ENCODE assay signal across 9 mouse cellular contexts in the genomic region with DNA sequence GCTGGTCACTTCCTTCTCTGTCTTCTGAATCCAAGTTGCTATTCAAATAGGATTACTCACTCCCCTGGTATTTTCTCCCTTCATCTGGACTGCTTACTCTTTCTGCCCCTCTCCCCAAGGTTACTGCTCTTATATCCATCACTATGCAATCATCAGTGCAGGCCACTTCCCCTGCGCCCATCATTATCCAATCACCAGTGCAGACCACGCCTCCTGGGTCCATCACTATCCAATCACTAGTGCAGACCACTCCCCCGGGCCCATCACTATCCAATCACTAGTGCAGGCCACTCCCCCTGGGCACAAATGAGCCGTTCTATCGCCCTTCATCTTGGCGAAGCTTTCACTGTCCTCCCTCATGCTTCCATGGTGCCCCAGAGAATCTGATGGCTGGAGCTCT.
DNase-seq lines count a peak whose midpoint lies in the region; ATAC-seq and TF ChIP-seq lines count a peak whose summit lies in the region.
"Had no signal": no experiment of that assay in that cellular context is flagged by ENCODE, and none has a peak within 500 bp of the region (broad histone marks: within the 10 kb centered on the region; RNA-seq: fewer than 3 reads in every experiment).

No protein-coding gene starts in this region.

- no peaks in the 10 kb centered on the region for H3K36me3 ChIP-seq in heart, postnatal 0 days (replicated peaks; ENCODE audit: control insufficient read depth, insufficient read depth, low read length)
- no peaks in the 10 kb centered on the region for H3K36me3 ChIP-seq in heart, embryonic 11.5 days (ENCODE audit: control insufficient read depth, insufficient read depth, low read length)
- no peaks in the 10 kb centered on the region for H3K36me3 ChIP-seq in neural tube, embryonic 13.5 days
- no peaks in the 10 kb centered on the region for H3K36me3 ChIP-seq in neural tube, embryonic 15.5 days
- H3K36me3 ChIP-seq in forebrain, embryonic 16.5 days (ENCODE audit: control insufficient read depth, insufficient read depth), result no peaks in the 10 kb centered on the region

- no peaks in the 10 kb centered on the region for H3K4me1 ChIP-seq in heart, postnatal 0 days (ENCODE audit: control insufficient read depth, insufficient read depth)
- H3K4me1 ChIP-seq in heart, embryonic 11.5 days (ENCODE audit: control insufficient read depth, insufficient read depth, low read length), result no peaks in the 10 kb centered on the region
- peaks cover 3% of the 10 kb centered on the region for H3K4me1 ChIP-seq in neural tube, embryonic 13.5 days (replicated peaks)
- H3K4me1 ChIP-seq in neural tube, embryonic 15.5 days, result peaks cover 4% of the 10 kb centered on the region; the same call in 1 of the 2 replicates
- H3K4me1 ChIP-seq in forebrain, embryonic 16.5 days (replicated peaks; ENCODE audit: control insufficient read depth, insufficient read depth, low read length), result no peaks in the 10 kb centered on the region

- ATAC-seq in heart, postnatal 0 days (ENCODE audit: insufficient read depth, low read depth), result peak; percentile 33; the same call in 1 of the 2 replicates
- no peak for ATAC-seq in heart, embryonic 11.5 days (replicated peaks; ENCODE audit: insufficient number of reproducible peaks, low FRiP score, low TSS enrichment)
- ATAC-seq in neural tube, embryonic 13.5 days (ENCODE audit: low read depth), result peak; percentile 23; the same call in 1 of the 2 replicates
- no peak for ATAC-seq in neural tube, embryonic 15.5 days (ENCODE audit: low FRiP score)
- peak; percentile 51 for ATAC-seq in forebrain, embryonic 16.5 days

- no peak overlapping the region for H3K27ac ChIP-seq in heart, postnatal 0 days (ENCODE audit: low read depth)
- no peak overlapping the region for H3K27ac ChIP-seq in heart, embryonic 11.5 days (ENCODE audit: low read depth, low read length)
- H3K27ac ChIP-seq in neural tube, embryonic 13.5 days (replicated peaks), result 0 out of 2 replicates have a peak overlapping the region, but pooled peaks have one; percentile 18
- H3K27ac ChIP-seq in neural tube, embryonic 15.5 days (replicated peaks), result no peak overlapping the region
- no peak overlapping the region for H3K27ac ChIP-seq in forebrain, embryonic 16.5 days (ENCODE audit: low read length)

- no peaks in the 10 kb centered on the region for H3K9me3 ChIP-seq in heart, postnatal 0 days (replicated peaks; ENCODE audit: control insufficient read depth, low read length)
- H3K9me3 ChIP-seq in heart, embryonic 11.5 days (replicated peaks; ENCODE audit: control insufficient read depth, low read length), result no peaks in the 10 kb centered on the region
- H3K9me3 ChIP-seq in neural tube, embryonic 13.5 days, result no peaks in the 10 kb centered on the region
- no peaks in the 10 kb centered on the region for H3K9me3 ChIP-seq in neural tube, embryonic 15.5 days (replicated peaks)
- no peaks in the 10 kb centered on the region for H3K9me3 ChIP-seq in forebrain, embryonic 16.5 days (ENCODE audit: control insufficient read depth, low read length)

- no peak overlapping the region for H3K9ac ChIP-seq in heart, postnatal 0 days (replicated peaks; ENCODE audit: low read depth, low read length)
- no peak overlapping the region for H3K9ac ChIP-seq in heart, embryonic 11.5 days (ENCODE audit: low read depth, low read length)
- H3K9ac ChIP-seq in neural tube, embryonic 13.5 days, result no peak overlapping the region
- no peak overlapping the region for H3K9ac ChIP-seq in neural tube, embryonic 15.5 days (replicated peaks)
- H3K9ac ChIP-seq in forebrain, embryonic 16.5 days (replicated peaks; ENCODE audit: low read depth, low read length), result no peak overlapping the region

- no peak overlapping the region for H3K4me3 ChIP-seq in heart, postnatal 0 days (ENCODE audit: low read depth, low read length)
- no peak overlapping the region for H3K4me3 ChIP-seq in heart, embryonic 11.5 days (ENCODE audit: low read depth, low read length)
- H3K4me3 ChIP-seq in neural tube, embryonic 13.5 days, result no peak overlapping the region
- H3K4me3 ChIP-seq in neural tube, embryonic 15.5 days (replicated peaks), result no peak overlapping the region
- H3K4me3 ChIP-seq in forebrain, embryonic 16.5 days (replicated peaks; ENCODE audit: low read length), result no peak overlapping the region

- 80% methylated on average over 6 of the region's 6 CpGs for WGBS in heart, postnatal 0 days
- whole genome bisulfite sequencing in heart, embryonic 11.5 days (ENCODE audit: insufficient replicate concordance), result 78% methylated on average over 6 of the region's 6 CpGs
- WGBS in neural tube, embryonic 13.5 days, result 92% methylated on average over 6 of the region's 6 CpGs
- 89% methylated on average over 6 of the region's 6 CpGs for WGBS in neural tube, embryonic 15.5 days
- WGBS in forebrain, embryonic 16.5 days, result 87% methylated on average over 6 of the region's 6 CpGs

- 0 out of 2 replicates have a peak, but pooled peaks cover 6% of the 10 kb centered on the region for H3K27me3 ChIP-seq in heart, postnatal 0 days (ENCODE audit: control insufficient read depth, insufficient read depth, low read length)
- no peaks in the 10 kb centered on the region for H3K27me3 ChIP-seq in heart, embryonic 11.5 days (ENCODE audit: control insufficient read depth, insufficient read depth, low read length)
- H3K27me3 ChIP-seq in neural tube, embryonic 13.5 days, result no peaks in the 10 kb centered on the region
- H3K27me3 ChIP-seq in neural tube, embryonic 15.5 days (replicated peaks), result no peaks in the 10 kb centered on the region
- H3K27me3 ChIP-seq in forebrain, embryonic 16.5 days (replicated peaks; ENCODE audit: control insufficient read depth, insufficient read depth, low read length), result no peaks in the 10 kb centered on the region

- DNase-seq in heart, postnatal 0 days (ENCODE audit: low spot score), result no peak
- peak; percentile 49 for DNase-seq in testis, postnatal 10 days (ENCODE audit: low spot score)
- no peak for DNase-seq in cerebellum, adult 9-10 months
- DNase-seq in urinary bladder, adult 2 months (ENCODE audit: low spot score), result no peak
- DNase-seq: embryo, embryonic 11 days had no signal

- TF ChIP-seq CTCF in heart, postnatal 0 days (IDR thresholded peaks at IDR 0.05; ENCODE audit: low read depth), result no peak

- no peak overlapping the region for H3K4me2 ChIP-seq in heart, postnatal 0 days (ENCODE audit: low read depth, low read length)
- H3K4me2 ChIP-seq in heart, embryonic 11.5 days, result no peak overlapping the region
- no peak overlapping the region for H3K4me2 ChIP-seq in neural tube, embryonic 13.5 days
- no peak overlapping the region for H3K4me2 ChIP-seq in neural tube, embryonic 15.5 days
- H3K4me2 ChIP-seq in forebrain, embryonic 16.5 days (ENCODE audit: low read length), result no peak overlapping the region

- TF ChIP-seq EP300 in heart, postnatal 0 days (IDR thresholded peaks at IDR 0.05; ENCODE audit: low read depth), result no peak

Comparison
In these comparisons a context has a peak if more than half of its experiments do, and no peak if none do; other contexts are left out.
1. ATAC-seq: peak in heart, postnatal 0 days (single experiment), neural tube, embryonic 13.5 days (single experiment) and forebrain, embryonic 16.5 days (single experiment); none in heart, embryonic 11.5 days (single experiment) and neural tube, embryonic 15.5 days (single experiment).